Mouse (Mus musculus) spleen, embryonic (tissue): ENCODE results near the gene Abo.
"Not testable (repeated sequence)": the region's sequence is repeated elsewhere in the genome, so short reads cannot be mapped to it uniquely, and the experiment has no call there.

Source experiments
- CTCF ChIA-PET: fragments of 350-600 bp; sonication (Branson Sonifier 250); formaldehyde crosslinking; loops from one replicate; lab custom pipeline; 2022; lab: Charles Lee

Abo gene

DNA sequence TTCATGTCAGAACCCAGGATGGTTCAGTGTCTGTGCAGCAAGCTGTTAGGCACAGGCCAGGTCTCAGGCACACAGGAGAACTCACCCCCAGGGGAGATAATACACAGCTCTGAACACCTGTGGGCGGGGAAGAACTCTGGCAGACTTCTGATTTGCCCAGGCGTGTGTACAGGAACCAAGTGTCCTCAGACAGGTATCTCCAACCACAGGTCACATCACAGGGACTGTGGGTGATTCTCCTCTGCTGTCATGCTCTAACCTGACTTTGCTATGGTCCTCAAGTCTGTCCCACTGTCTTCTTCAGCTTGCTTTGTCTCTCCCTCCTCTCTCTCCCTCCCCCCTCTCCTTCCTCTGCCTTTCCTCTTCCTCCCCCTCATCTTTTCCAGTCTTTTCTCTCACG lies at the start of gene Abo:
Gene Abo, minus strand, starts transcription at position 101 of the 400 bp plus-strand sequence.
- CTCF ChIA-PET: no interaction called here

GRCm38 (mm10) chr2:26914148-26914941 lies 49.6 kb upstream of the Abo start:
- CTCF ChIA-PET: no interaction called here

DNA sequence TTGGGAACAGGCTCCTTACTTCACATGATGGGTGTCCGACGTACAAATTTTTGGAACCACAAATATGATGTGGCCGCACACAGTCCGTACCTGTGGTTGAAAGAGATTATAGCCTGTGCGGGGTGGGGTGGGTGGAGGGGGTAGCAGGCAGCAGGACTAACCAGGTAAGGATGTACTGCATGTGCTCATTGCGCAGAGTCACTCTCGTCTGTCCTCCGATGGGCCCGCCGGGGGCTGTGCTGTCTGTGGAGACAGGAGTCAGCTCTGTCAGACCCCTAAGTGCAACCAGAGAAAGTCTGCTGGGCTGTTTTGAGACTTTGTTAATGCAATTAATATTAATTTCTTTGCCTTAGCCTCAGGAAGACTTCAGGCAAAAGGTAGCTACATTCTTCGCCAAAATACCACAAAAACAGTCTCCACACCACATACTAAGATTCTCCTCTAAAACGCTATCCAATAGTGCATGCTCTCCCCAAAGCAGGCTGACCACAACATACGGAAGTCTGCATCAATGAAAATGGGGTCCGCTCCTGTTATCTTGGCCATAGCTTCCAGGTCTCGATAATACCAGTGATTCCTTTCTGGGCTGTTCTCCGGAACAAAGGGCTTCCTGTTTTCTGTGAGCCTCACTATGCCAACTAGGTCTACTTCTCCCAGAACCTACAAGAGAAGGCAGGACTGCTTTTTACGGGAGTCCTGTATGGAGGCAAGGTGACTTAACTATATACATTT lies 48.8 kb upstream of the Abo start:
- CTCF ChIA-PET: no interaction called here

DNA sequence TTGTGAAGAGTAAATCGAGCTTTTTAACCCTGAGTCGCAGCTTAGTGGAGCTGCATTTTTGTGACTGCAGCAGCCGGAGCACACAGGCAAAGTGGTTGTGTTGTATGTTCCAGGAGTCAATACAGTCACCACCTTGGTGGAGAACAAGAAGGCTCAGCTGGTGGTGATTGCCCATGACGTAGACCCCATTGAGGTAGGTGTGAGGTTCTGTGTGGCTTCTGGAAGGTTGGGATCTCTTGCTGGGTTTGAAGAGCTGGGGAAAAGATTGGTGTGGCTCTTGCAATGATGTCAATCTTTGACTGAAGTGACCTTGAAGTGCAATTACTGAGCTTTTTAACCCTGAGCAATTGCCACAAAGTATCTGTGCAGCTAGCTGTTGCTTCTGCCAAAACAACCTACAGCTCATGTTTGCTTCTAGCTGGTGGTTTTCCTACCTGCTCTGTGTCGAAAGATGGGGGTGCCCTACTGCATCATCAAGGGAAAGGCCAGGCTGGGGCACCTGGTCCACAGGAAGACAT lies 47.5 kb upstream of the Abo start:
- CTCF ChIA-PET: interaction anchor here (1.2 kb wide), 1 partner anchor 17 kb away, joined by 3 read pairs; no protein-coding TSS in a partner anchor

DNA sequence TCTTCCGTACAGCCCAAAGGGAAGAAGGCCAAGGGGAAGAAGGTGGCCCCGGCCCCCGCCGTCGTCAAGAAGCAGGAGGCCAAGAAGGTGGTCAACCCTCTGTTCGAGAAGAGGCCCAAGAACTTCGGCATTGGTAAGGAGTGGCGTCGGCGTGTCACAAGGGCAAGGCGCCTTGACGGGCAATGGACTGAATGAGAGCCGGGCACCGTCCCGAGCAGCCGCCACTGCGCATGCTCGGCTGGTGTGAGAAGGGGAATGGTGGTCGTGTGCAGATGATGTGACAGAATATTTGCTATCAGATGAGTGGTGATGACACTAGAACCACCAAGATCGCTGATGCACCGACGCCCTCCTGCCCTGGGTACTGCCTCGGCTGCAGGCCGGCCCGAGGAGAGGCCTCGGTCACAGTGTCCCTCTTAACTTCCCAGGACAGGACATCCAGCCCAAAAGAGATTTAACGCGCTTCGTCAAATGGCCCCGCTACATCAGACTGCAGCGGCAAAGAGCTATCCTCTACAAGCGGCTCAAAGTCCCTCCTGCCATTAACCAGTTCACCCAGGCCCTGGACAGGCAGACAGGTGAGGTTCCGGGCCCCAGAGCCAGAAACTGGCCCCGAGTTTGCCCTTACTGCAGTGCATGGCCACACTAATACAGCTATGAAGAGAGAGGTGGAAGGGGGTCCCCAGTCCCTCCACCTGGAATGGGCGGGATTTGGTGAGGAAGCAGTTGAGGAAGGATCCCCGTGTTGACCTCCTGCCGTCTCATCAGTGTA lies 46.4 kb upstream of the Abo start:
- CTCF ChIA-PET: no interaction called here

- CTCF ChIA-PET: interaction anchor here (0.6 kb wide), 1 partner anchor 564 kb away, joined by 3 read pairs; no protein-coding TSS in a partner anchor
Measured at GRCm38 (mm10) chr2:26910124-26910993, 45.6 kb upstream of the Abo start, which contains the start of the genes Med22 and Rpl7a. Gene Med22, minus strand, starts transcription at chr2:26910677. Gene Rpl7a, plus strand, starts transcription at chr2:26910764.

GRCm38 (mm10) chr2:26909387-26909784 lies 44.6 kb upstream of the Abo start:
- CTCF ChIA-PET: interaction anchor here (0.5 to 0.6 kb wide), 2 partner anchors 563 to 1937 kb away, joined by 3 to 8 read pairs; no protein-coding TSS in a partner anchor

DNA sequence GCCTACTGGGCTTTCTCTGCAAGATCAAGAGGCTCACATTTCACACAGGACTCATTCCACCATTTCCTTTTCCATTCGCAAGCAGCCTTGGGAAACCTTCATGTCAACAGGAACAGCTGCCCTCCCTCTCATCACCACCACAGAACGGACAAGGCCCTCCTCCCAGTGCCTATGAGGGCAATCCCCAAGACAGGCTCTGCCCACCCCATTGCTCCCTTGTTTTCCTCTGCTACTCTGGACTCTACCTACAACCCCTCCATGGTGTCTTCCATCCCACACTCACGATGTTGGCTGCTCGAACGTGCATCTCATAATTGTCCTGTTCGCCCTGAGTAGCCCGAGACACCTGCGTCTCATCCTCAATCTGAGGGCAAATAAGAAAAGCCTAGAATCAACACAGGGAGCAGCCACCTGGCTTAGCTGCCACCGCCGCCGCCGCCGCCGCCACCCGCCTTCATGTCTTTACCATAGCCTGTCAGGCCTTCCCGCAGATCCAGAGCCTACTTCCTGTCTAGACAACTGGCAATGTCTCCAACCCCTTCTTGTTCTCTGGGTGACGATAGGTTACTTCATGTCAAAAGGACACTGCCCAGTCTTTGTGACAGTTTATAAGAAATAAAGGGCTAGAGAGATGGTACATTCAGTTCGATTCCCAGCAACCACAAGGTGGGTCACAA lies 44.1 kb upstream of the Abo start:
- CTCF ChIA-PET: interaction anchor here (0.5 kb wide), 1 partner anchor 1936 kb away, joined by 8 read pairs; no protein-coding TSS in a partner anchor

- CTCF ChIA-PET: interaction anchor here (0.5 kb wide), 1 partner anchor 418 kb away, joined by 7 read pairs; no protein-coding TSS in a partner anchor
Measured at GRCm38 (mm10) chr2:26907109-26907508, 42.3 kb upstream of the Abo start.

DNA sequence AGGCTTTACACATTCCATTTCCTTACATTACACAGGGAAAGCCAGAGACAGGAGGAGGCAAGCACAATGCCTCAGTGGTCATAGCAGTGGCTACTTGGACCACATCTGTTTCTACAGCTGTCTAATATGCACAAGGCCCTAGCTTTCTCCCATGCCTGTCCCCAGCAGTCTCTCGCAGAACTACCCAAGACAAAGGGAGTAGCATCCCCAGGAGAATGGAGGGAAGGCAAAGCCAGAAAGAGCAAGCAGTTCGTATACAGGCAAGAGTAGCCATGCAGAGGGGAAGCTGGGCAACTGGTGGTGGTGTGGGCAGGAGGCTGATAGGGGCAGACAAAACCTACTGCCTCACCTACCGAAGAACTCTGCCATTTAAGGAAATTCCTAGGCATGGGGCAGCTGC lies 41.7 kb upstream of the Abo start:
- CTCF ChIA-PET: interaction anchor here (0.5 kb wide), 1 partner anchor 418 kb away, joined by 7 read pairs; no protein-coding TSS in a partner anchor

GRCm38 (mm10) chr2:26905936-26906335 lies 41.2 kb upstream of the Abo start:
- CTCF ChIA-PET: no interaction called here

DNA sequence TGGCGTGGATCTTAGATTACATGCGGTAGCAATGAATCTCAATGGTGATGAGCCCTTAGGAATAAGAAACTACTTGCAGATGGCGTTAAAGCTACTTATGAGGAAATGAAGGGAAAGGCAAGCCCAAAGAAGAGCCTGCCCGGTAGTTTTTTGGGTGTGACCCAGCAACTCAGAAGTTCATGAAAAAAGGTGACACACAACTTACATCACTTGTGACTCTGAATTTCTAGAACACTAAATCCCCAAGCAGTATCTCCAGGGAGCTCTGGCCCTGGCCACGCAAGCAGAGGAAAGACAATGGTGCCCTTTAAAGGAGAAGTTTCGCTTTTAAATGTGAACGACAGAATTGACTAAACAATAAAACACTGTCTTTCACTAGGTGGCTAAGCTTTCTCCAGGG lies 38.5 kb upstream of the Abo start:
- CTCF ChIA-PET: interaction anchor here (0.6 to 1.2 kb wide), 2 partner anchors 42 to 129 kb away, joined by 7 to 20 read pairs; no protein-coding TSS in a partner anchor

DNA sequence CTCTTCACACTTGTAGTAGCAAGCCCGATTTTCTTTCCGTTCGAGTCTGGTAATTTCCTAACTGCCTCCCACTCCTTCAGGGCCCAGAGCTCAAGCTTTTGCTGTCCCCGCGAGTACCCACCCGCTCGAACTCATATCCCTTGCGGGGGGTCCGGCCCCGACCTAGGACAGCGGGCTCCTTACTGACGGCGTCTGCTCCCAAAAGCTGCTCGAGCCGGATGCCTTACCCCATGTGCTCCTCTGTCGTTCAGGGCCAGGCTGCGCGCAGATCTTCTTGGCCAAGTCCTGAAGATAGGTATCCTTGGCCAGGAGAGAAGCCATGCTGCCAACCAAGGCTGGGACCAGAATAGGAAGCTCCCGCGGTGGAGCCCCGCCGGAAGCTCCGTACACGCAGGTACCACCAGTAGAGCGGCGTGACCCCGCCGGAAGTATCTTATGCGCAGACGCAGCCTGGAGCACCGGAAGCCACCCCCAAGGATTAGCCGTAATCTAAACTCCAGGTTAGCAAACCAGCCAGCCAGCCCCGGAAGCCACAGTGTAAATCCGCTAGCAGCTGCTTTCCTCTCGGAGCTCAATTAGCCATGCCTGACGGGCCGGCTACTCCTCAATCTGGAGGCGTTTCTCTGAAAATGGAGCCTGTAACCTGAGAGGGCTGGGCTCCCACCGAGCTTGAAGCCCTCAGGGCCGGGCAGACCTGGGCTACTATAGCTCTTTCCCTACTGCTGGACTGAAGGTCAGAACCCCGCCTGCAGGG lies 37.9 kb upstream of the Abo start, which contains the start of gene Surf6:
Gene Surf6, minus strand, starts transcription at position 413 of the 754 bp plus-strand sequence.
- CTCF ChIA-PET: interaction anchor here (0.7 kb wide), 1 partner anchor 365 kb away, joined by 3 read pairs; no protein-coding TSS in a partner anchor

DNA sequence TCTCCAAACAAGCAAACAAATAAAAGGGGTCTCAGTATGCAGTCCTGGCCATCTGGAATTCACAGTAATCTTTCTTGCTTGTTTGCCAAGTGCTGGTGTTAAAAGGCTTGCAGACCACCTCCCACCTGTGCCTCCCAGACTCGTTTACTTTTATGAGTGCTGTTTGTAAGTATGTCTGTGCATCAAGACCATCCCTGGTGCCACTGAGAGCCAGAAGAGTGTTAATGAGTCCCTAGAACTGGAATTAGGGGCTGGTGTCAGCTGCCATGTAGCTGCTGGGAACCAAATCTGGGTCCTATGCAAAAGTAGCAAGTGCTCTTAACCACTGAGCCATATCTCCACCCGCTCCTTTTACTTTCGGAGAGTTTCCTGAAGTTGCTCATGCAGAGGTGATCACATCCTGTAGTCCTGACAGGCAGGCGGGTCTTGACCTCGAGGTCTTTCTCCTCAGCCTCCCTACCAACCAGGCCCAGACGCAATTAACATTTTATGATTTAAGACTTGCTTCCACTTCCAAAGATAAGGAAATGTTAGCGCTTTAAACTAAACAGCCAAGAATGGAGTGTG lies 37.1 kb upstream of the Abo start:
- CTCF ChIA-PET: interaction anchor here (0.7 kb wide), 1 partner anchor 366 kb away, joined by 3 read pairs; no protein-coding TSS in a partner anchor

GRCm38 (mm10) chr2:26900731-26901130 lies 36.0 kb upstream of the Abo start:
- CTCF ChIA-PET: no interaction called here

DNA sequence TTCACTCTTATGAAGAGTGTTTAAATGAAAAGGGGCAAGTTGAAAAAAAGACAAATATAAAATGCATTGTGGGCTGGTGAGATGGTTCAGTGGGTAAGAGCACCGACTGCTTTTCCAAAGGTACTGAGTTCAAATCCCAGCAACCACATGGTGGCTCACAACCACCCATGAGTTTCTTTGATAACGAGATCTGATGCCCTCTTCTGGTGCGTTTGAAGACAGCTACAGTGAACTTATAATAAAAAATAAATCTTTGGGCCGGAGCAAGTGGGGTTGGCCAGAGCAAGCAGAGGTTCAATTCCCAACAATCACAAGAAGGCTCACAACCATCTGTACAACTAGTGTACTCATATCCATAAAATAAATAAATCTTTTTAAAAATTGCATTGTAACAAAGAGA lies 31.1 kb upstream of the Abo start:
- CTCF ChIA-PET: no interaction called here

GRCm38 (mm10) chr2:26886170-26886569 lies 21.4 kb upstream of the Abo start:
- CTCF ChIA-PET: not testable (repeated sequence)

DNA sequence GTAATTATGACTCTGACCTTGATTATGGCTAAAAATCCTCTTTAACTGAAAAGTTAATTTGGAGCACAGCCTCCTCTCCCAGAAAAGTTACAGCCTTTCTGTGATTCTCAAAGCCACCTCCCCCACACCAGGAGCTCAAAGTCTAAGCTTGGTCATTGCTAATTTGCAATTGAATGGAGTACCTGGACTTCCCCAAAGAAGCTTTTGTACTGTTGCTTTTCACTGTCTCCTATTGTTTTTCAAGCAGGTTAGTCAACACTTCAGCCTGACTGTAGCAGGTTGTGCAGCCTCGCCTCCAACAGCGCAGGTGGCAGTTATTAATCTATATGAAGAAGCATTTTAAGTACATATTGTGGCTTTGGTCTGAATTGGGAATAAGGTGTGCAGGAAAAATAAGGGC lies 20.8 kb upstream of the Abo start:
- CTCF ChIA-PET: not testable (repeated sequence)
